Mouse (Mus musculus): Measurements from ENCODE around the gene Uvrag.

Uvrag gene

DNA sequence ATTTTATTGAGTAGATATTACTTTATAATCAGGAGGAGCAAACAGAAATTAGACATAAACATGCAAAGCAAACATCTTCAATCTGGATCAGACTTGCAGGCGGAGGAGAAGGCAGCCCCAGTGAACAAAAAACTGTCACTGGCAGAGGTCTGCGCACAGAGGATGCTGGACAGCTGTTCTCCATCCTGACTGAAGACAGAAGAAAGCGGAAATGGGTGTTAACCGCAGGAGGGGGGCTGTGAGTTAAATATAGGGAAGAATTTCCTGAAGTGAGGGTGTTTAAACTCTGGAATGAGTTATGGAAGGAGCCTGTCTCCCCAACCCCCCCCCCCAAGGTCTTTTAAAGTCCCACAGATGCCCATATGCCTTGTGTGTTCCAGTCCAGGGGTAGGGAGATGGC, 241.1 kb downstream of the Uvrag start:
- DNase-seq (ENCODE audit: inconsistent age in 2 of 2, low spot score in 1 of 2) = no peak

DNA sequence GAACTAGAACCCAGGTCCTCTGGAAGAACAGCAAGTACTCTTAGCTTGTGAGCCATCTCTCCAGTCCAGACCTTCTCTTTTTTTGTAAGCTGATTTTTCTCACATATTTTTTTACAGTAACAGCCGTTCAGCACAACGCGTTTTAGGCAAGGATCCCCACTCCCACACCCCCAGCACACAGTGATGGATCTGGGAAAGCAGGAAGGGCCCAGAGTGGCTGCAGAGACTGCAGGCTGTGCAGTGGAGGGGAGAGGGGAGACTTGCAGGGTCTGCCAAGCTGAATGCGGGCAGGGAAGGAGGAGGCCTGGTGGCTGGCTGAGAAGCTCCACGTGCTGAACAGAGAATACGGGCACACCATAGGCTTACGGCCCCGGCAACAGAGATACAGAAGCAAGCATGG, 243.6 kb downstream of the Uvrag start:
- no peak for DNase-seq (ENCODE audit: inconsistent age in 2 of 2, low spot score in 1 of 2)

DNA sequence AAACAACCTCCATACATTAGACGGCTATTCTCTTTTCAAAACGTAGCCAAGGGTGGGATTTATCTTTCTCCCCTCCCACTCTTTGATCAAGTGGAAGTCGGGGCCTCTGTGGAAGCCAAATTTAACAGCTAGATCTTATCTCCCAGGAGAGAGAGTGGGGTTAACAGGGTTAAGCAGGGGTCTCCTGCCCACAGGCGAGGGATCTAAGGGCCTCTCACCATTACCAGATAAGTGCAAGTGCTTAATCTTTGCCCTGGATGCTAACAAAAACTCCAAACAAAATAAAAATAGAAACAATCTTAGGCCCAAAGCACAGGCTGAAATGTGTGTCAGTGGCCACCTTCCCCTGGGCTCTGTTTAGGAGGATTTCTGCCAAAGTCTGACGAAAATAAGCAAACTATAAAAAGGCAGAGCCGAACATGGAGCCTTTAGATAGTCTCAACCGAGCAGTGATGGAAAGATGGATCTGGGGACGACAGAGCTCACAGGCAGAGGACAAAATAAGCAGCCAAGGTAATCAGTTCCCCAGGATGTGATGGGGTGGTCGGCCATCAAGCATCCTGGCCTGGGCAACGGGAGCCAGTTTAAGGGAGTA, 245.3 kb downstream of the Uvrag start:
- no peak for DNase-seq (ENCODE audit: inconsistent age in 2 of 2, low spot score in 1 of 2)

DNA sequence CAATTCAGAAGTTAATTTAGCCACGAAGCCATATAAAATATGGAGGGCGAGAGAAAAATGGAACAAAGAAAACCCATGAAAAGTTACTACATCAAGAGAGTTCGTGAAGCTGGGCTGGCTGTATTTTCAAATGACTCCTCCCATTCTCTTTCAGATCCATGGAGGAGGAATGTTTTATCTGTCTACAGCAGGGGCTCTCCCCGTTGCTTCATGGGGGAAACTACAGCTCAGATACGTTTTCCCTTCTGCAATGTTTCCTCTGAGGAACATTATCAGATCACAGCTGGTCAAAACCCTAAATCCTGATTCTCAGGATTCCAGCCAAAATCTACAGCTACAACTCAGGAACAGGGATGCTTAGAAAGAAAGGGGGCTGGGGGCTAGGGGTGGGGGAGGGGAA, 246.2 kb downstream of the Uvrag start:
- no peak for DNase-seq (ENCODE audit: inconsistent age in 2 of 2, low spot score in 1 of 2)

- DNase-seq (ENCODE audit: inconsistent age in 2 of 2, low spot score in 1 of 2) = no peak
These were observed 246.6 kb downstream of the Uvrag start for GRCm38 (mm10) chr7:98894305-98894704.

DNA sequence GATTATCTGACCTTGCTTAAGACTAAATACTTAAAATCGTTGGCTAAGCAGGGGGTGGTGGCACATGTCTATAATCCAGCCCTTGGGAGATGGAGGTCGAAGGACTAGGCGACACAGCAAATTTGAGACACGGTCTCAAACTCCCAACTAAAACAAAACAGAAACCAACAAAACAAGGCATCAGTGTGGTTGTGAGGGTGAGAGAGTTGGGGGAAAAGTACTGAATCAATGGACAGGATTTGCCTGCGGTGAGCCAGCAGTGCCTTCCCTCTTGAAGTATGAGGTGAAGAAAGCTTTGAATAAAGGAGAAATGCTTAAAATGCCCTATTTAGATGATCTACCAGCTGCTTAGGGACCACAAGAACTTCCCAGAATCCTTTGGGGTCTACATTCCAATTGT, 247.8 kb downstream of the Uvrag start:
- no peak for DNase-seq (ENCODE audit: inconsistent age in 2 of 2, low spot score in 1 of 2)

GRCm38 (mm10) chr7:98889211-98889610, 251.7 kb downstream of the Uvrag start:
- DNase-seq (ENCODE audit: inconsistent age in 2 of 2, low spot score in 1 of 2) = no peak

- no peak for DNase-seq (ENCODE audit: inconsistent age in 2 of 2, low spot score in 1 of 2)
These were observed 252.1 kb downstream of the Uvrag start for GRCm38 (mm10) chr7:98888810-98889209.

GRCm38 (mm10) chr7:98887811-98888261, 253.1 kb downstream of the Uvrag start:
- DNase-seq (ENCODE audit: inconsistent age in 2 of 2, low spot score in 1 of 2) = no peak

- DNase-seq (ENCODE audit: inconsistent age in 2 of 2, low spot score in 1 of 2) = no peak
These were observed 259.1 kb downstream of the Uvrag start for GRCm38 (mm10) chr7:98881887-98882286.

- DNase-seq (ENCODE audit: inconsistent age in 2 of 2, low spot score in 1 of 2) = peak; percentile 25 to 67
These were observed 261.8 kb downstream of the Uvrag start for GRCm38 (mm10) chr7:98879176-98879575.

DNA sequence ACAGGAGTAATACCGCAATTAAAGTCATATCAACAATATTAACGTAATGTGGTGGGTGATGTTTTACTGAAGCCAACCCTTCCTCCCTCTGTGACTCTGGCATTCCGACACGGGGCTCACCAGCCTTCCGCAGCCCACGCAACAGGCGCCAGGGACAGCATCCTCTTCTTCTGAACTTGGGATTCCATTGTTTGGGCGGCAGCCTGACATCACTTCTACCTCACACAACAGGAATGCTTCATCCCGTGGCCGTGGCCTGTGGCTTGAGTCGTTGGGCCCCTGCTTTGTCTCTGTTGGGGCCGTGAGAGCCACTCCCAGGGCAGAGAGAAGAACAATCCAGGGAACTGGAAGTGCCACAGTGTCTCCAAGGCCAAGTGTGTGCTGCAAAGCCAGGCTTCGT, 264.8 kb downstream of the Uvrag start:
- no peak for DNase-seq (ENCODE audit: inconsistent age in 2 of 2, low spot score in 1 of 2)

- no peak for DNase-seq (ENCODE audit: inconsistent age in 2 of 2, low spot score in 1 of 2)
These were observed 265.5 kb downstream of the Uvrag start for GRCm38 (mm10) chr7:98875390-98875990.

- peak; percentile 75 to 86 for DNase-seq (ENCODE audit: inconsistent age in 2 of 2, low spot score in 1 of 2)
These were observed 266.5 kb downstream of the Uvrag start for GRCm38 (mm10) chr7:98874411-98874951.

DNA sequence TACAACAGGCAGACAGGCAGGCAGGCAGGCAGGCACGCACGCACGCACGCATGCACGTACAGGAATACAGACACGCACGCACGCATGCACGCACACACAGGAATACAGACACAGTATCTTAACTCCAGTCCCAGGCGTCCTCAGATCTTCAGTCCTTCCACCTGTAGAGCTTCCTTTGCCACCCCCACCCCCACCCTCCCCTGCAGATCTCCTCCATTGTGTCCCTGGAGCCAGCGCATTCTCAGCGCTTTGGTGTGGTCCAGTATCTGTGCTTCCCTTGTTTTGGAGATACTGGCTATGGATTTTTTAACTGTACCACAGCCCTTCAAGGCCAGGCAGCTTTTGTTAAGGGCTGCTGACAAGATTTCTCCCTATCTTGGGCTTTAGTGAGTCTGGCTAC, 267.6 kb downstream of the Uvrag start:
- DNase-seq (ENCODE audit: inconsistent age in 2 of 2, low spot score in 1 of 2) = no peak

DNA sequence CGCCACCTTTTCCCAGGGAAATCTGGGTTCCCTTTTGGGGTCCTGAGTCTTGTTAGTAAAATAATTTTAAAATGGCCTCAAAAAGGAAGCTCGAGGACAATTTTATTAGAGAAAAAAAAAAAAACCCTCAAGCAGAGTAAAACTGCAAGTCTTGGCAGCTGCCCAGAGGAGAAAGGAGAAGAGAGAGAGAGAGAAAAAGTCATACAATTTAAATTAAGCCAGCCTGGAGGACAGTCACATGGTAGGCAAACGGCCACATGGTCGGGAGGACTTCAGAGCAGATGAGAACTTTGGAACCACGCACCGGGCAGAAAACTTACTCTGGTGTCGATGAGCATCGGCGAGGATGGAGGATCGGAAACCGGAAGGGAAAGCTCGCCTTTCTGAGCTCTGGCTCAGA, 269.1 kb downstream of the Uvrag start:
- no peak for DNase-seq (ENCODE audit: inconsistent age in 2 of 2, low spot score in 1 of 2)

DNA sequence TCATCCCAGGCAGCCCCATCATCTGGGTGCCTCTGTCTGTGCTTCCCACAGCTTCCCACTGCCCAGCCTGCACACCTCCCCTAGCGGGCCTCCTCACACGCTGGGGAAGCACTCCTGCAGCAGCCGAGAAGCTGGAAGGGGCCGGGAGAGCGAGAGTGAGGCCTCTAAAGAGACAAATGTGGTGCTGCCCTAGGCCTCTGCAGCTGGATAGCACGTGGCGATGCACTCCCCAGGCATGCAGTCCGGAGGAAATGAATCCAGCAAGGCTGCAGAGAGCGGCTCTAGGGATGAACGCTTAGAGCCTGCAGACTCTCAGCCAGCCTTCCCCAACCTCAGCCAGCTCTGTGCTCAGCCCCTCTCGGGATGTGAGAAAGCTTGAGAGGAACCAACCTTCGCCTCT, 270.1 kb downstream of the Uvrag start:
- no peak for DNase-seq (ENCODE audit: inconsistent age in 2 of 2, low spot score in 1 of 2)

- DNase-seq (ENCODE audit: inconsistent age in 2 of 2, low spot score in 1 of 2) = no peak
These were observed 271.9 kb downstream of the Uvrag start for GRCm38 (mm10) chr7:98869070-98869469.

GRCm38 (mm10) chr7:98867794-98868150, 273.2 kb downstream of the Uvrag start:
- no peak for DNase-seq (ENCODE audit: inconsistent age in 2 of 2, low spot score in 1 of 2)

- no peak for DNase-seq (ENCODE audit: inconsistent age in 2 of 2, low spot score in 1 of 2)
These were observed 273.7 kb downstream of the Uvrag start for GRCm38 (mm10) chr7:98867053-98867793.

GRCm38 (mm10) chr7:98863969-98864718, 276.8 kb downstream of the Uvrag start:
- peak in 1 of 2 experiments; percentile 51 for DNase-seq (ENCODE audit: inconsistent age in 2 of 2, low spot score in 1 of 2)

Data from adrenal gland, adult (tissue).